Mouse (Mus musculus) bone marrow macrophage, adult 2 months (primary cell): Measurements from ENCODE around the gene Def6. TPM values are rescaled to one million over a fixed set of nuclear protein-coding genes. Genes with fewer than 3 reads are reported as not detected.

Source experiments
- H3K27ac ChIP-seq: 2 replicates; pipeline ENCODE4 v1.5.1; 2012; ENCODE audit warnings: low read depth, low read length; ENCODE audit not compliant: insufficient read depth
- H3K4me1 ChIP-seq: 2 replicates; pipeline ENCODE4 v1.6.1; 2012; ENCODE audit warnings: low read length; ENCODE audit not compliant: control insufficient read depth, insufficient read depth
- H3K4me3 ChIP-seq: 2 replicates; pipeline ENCODE4 v1.5.1; 2012; ENCODE audit warnings: mild to moderate bottlenecking, low read length, moderate library complexity; ENCODE audit not compliant: insufficient read depth
- CTCF ChIP-seq: IDR thresholded peaks from 2 replicates; pipeline ENCODE4 v1.5.1; 2012; ENCODE audit warnings: low read depth, mild to moderate bottlenecking, low read length, moderate library complexity
- POLR2A ChIP-seq: IDR thresholded peaks from 2 replicates; pipeline ENCODE4 v1.6.1; 2012; ENCODE audit warnings: mild to moderate bottlenecking, low read depth, low read length, borderline replicate concordance
- polyA plus RNA-seq: library from polyadenylated mRNA; stranded (reverse); fragments of >200 nt; gene quantifications from 2 replicates; pipeline ENCODE4 v1.2.4, GENCODE M21; 2012; ENCODE audit not compliant: missing spikeins, insufficient read depth, insufficient read length

Def6 gene
- polyA plus RNA-seq, 1 experiment, result 44.7 TPM

- no peak for TF ChIP-seq CTCF
- TF ChIP-seq POLR2A, result no peak
- Histone ChIP-seq H3K4me3 (no peak overlapping the region), H3K4me1 (no peaks in the 10 kb centered on the region), H3K27ac (no peak overlapping the region)
Observed at GRCm38 (mm10) chr17:28267251-28267650, 59.7 kb downstream of the Def6 start.

DNA sequence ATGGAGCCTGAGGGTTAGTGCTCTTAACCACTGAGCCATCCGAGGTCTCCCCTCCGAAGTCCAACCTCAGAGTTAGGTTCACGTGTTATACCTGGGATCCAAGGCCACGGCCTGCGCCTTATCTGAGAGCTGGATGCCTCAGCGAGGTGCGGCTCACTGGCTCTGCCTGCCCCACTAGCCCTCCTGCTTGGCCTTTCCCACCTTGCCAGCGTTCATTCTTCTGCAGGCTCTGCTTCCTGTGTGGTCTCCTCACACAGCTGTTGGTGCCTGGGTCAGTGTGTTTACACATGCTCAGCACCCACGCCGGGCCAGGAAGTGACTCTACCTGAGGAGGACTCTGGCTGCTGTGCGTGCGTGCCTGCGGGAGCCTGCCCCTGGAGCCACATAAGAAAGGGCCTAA lies 62.6 kb downstream of the Def6 start:
- H3K4me1 ChIP-seq, result no peaks in the 10 kb centered on the region
- no peak for TF ChIP-seq CTCF
- TF ChIP-seq POLR2A, result no peak
- no peak overlapping the region for H3K4me3 ChIP-seq
- H3K27ac ChIP-seq, result no peak overlapping the region

DNA sequence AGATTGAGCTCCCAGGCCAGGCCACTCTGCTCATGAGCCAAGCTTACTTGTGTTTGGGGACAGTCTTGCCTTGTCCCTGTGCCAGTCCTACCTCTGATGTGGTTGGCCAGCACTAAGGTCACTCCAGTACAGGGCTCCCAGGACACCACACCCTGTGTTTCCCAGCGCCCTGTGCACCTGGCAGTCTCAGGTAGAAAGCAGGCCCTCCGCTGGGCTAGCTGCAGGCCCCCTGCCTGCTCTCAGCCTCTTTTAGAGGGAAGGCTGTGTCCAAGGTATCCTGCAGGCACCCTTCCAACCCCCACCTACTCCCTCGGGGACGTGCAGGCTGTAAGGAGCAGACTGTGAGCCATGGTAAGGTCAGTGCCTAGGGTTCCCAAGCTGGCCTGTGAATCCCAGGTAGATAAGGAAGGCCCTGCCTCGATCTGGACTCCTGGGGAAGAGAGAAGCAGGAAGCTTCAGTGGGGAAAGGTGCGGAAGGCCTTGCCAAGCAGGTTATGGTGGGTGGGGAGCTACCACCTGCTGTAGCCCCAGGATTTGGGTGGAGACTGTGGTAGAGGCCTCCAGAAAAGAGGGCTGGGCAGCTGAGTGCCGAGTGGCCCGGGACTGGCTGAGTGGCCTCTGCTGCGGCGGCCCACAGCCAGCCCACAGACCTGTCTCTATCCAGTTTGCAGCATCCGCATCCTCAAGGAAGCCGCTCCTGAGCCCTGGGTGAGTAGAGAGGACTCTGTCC lies 64.1 kb downstream of the Def6 start:
- TF ChIP-seq POLR2A (no peak), CTCF (no peak)
- no peaks in the 10 kb centered on the region for H3K4me1 ChIP-seq
- no peak overlapping the region for H3K27ac ChIP-seq

GRCm38 (mm10) chr17:28272281-28272680 lies 64.7 kb downstream of the Def6 start:
- Histone ChIP-seq H3K4me1 (no peaks in the 10 kb centered on the region), H3K4me3 (no peak overlapping the region), H3K27ac (no peak overlapping the region)
- TF ChIP-seq CTCF, result no peak
- no peak for TF ChIP-seq POLR2A

More for the DNA sequence above, 64.1 kb downstream of the Def6 start:
- H3K4me3 ChIP-seq, result no peak overlapping the region

DNA sequence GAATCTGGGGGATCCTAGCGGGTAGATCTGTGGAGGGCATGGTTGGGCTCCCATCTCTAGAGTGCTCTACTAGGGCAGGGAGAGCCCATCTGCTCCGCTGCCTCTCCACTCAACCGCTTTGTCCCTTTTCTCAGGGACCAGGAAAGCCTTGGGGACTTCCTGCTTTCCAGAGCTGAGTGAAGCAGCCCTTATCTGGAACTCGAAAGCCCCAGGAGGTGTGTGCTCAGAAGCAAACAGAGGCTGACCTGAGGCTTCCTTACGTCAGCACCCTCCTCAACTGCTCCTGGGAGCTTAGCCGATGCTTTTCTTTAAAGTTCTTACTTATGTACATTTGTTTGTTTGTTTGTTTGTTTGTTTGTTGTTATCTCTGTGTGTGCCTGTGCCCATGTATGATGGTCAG lies 65.3 kb downstream of the Def6 start:
- H3K27ac ChIP-seq, result no peak overlapping the region
- no peak for TF ChIP-seq POLR2A
- no peak for TF ChIP-seq CTCF
- H3K4me1 ChIP-seq, result no peaks in the 10 kb centered on the region
- no peak overlapping the region for H3K4me3 ChIP-seq

DNA sequence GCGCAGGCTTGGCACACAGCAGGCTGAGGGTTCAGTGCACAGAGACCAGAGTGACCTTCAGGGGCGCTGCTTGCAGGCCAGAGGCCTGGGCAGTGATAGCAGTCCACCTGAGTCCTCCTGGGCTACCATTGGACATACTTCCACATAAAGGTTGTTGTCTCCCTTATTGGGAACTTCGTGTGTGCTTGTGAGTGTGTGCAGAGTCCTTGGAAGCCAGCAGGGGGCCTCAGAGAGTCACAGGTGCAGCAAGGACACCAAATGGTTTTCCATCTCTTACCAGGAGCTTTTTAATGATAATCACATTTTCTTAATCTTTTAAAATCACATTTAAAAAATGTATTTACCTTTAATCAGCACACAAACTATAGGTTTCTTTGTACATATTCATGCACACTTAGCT lies 67.2 kb downstream of the Def6 start:
- TF ChIP-seq CTCF, result peak; percentile 58; the same call in 1 of the 2 replicates
- TF ChIP-seq POLR2A, result no peak
- no peak overlapping the region for H3K27ac ChIP-seq
- no peaks in the 10 kb centered on the region for H3K4me1 ChIP-seq
- H3K4me3 ChIP-seq, result no peak overlapping the region

DNA sequence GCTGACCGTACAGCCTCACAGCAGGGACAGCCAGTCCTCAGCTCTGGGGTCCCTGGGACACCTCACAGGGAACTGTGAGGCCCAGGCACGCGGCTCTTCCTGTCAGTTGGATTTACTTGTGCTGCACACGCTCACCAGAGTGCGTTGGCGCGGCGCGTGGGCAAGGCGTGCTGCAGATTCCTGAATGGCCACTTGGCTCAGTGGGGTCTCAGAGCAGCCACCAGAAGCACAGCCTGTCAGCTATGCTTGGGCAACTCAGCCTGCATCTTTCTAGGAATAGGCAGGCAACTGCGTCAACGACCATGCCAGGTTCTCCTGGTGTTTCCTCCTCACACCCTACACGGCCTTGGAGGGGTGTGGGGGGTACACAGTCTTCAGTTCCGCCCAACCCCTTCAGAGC lies 69.6 kb downstream of the Def6 start:
- TF ChIP-seq CTCF (no peak), POLR2A (no peak)
- peaks cover 18% of the 10 kb centered on the region for H3K4me1 ChIP-seq

GRCm38 (mm10) chr17:28277721-28278120 lies 70.1 kb downstream of the Def6 start:
- H3K27ac ChIP-seq, result no peak overlapping the region
- H3K4me3 ChIP-seq, result no peak overlapping the region
- H3K4me1 ChIP-seq, result peaks cover 21% of the 10 kb centered on the region
- TF ChIP-seq CTCF, result no peak
- TF ChIP-seq POLR2A, result no peak

More for the DNA sequence above, 69.6 kb downstream of the Def6 start:
- Histone ChIP-seq H3K27ac (no peak overlapping the region), H3K4me3 (no peak overlapping the region)

- TF ChIP-seq CTCF, result no peak
- TF ChIP-seq POLR2A, result no peak
- H3K4me1 ChIP-seq, result peaks cover 26% of the 10 kb centered on the region
- no peak overlapping the region for H3K4me3 ChIP-seq
- no peak overlapping the region for H3K27ac ChIP-seq
Observed at GRCm38 (mm10) chr17:28278156-28278555, 70.6 kb downstream of the Def6 start.

Other genes with a start within 250 kb of the Def6 start
- not detected in 2 replicates for gene Tcp11, start 127.1 kb upstream of the Def6 start, polyA plus RNA-seq
- gene Scube3, start 65.6 kb upstream of the Def6 start, polyA plus RNA-seq, result 0.11 TPM in 1 of 2 replicates, not detected in the other
- gene Zfp523, start 30.6 kb upstream of the Def6 start, polyA plus RNA-seq, result 7.7 and 12.0 TPM in 2 replicates
- gene Ppard, start 24.9 kb downstream of the Def6 start, polyA plus RNA-seq, result 29.5 and 30.6 TPM in 2 replicates
- 24.2 and 32.1 TPM in 2 replicates for gene Fance, start 105.7 kb downstream of the Def6 start, polyA plus RNA-seq
- gene Rpl10a, start 120.7 kb downstream of the Def6 start, polyA plus RNA-seq, result 568 and 618 TPM in 2 replicates
- gene Tead3, start 143.0 kb downstream of the Def6 start, polyA plus RNA-seq, result not detected in 2 replicates
- not detected in 2 replicates for gene Tulp1, start 157.4 kb downstream of the Def6 start, polyA plus RNA-seq